Mouse (Mus musculus) stomach, postnatal 0 days (tissue): ENCODE data around the gene Pip4k2a. TPM values are rescaled to one million over a fixed set of nuclear protein-coding genes. Genes with fewer than 3 reads are reported as not detected.

ENCODE experiments used
- ATAC-seq: fragments of 200-750 bp; cut with Nextera tagmentation; 2 replicates; pipeline ENCODE4 v1.8.0; 2017; ENCODE audit not compliant: low FRiP score, low TSS enrichment
- DNase-seq: peaks from one replicate; pipeline ENCODE4 v3.0.0-alpha.2; 2016; ENCODE audit warnings: low spot score
- H3K27ac ChIP-seq: fragments of 300-500 bp; sonication (generic); replicated peaks from 2 replicates; pipeline ENCODE4 v1.5.1; 2014; ENCODE audit warnings: mild to moderate bottlenecking, control low read depth
- H3K27me3 ChIP-seq: fragments of 300-500 bp; sonication (generic); 2 replicates; pipeline ENCODE4 v1.6.1; 2014; ENCODE audit warnings: low read length; ENCODE audit not compliant: control insufficient read depth, insufficient read depth
- H3K36me3 ChIP-seq: fragments of 300-500 bp; sonication (generic); 2 replicates; pipeline ENCODE4 v1.6.1; 2014; ENCODE audit warnings: low read length, mixed read lengths; ENCODE audit not compliant: control insufficient read depth, insufficient read depth
- H3K4me1 ChIP-seq: fragments of 300-500 bp; sonication (generic); replicated peaks from 2 replicates; pipeline ENCODE4 v1.6.1; 2014; ENCODE audit warnings: antibody characterized with exemption; ENCODE audit not compliant: control insufficient read depth, insufficient read depth
- H3K4me2 ChIP-seq: fragments of 300-500 bp; sonication (generic); replicated peaks from 2 replicates; pipeline ENCODE4 v1.6.1; 2014; ENCODE audit warnings: low read depth, mild to moderate bottlenecking, control low read depth, moderate library complexity
- H3K4me3 ChIP-seq: fragments of 300-500 bp; sonication (generic); 2 replicates; pipeline ENCODE4 v1.5.1; 2014; ENCODE audit warnings: low read depth, low read length, control low read depth
- H3K9ac ChIP-seq: fragments of 300-500 bp; sonication (generic); 2 replicates; pipeline ENCODE4 v1.6.1; 2014; ENCODE audit warnings: mild to moderate bottlenecking, low read length, control low read depth, mixed read lengths
- H3K9me3 ChIP-seq: fragments of 300-500 bp; sonication (generic); 2 replicates; pipeline ENCODE4 v1.6.1; 2016; ENCODE audit warnings: low read length; ENCODE audit not compliant: control insufficient read depth
- CTCF ChIP-seq: IDR thresholded peaks from 2 replicates; pipeline ENCODE4 v1.5.1; 2016; ENCODE audit warnings: antibody characterized with exemption, low read depth, mild to moderate bottlenecking, moderate library complexity
- EP300 ChIP-seq: optimal IDR thresholded peaks from 2 replicates; pipeline ENCODE3; 2016; ENCODE audit warnings: antibody characterized with exemption
- WGBS: fragments of 180-500 bp; shearing (Covaris S2); extraction: QIAGEN DNeasy Blood & Tissue Kit; methylation state at CpG from one replicate; pipeline ENCODE4 v1.1.7; 2014; 5-methylcytosine and 5-hydroxymethylcytosine counted together
- polyA plus RNA-seq: library from polyadenylated mRNA; unstranded; fragments of >200 nt; fragmentation: Nextera tagmentation; extraction: Ambion mirVana; gene quantifications from 2 replicates; pipeline ENCODE4 v1.2.1, GENCODE M21; 2015

The Pip4k2a gene
- polyA plus RNA-seq, 1 experiment from 2014 or later, result 4.5 TPM

DNA sequence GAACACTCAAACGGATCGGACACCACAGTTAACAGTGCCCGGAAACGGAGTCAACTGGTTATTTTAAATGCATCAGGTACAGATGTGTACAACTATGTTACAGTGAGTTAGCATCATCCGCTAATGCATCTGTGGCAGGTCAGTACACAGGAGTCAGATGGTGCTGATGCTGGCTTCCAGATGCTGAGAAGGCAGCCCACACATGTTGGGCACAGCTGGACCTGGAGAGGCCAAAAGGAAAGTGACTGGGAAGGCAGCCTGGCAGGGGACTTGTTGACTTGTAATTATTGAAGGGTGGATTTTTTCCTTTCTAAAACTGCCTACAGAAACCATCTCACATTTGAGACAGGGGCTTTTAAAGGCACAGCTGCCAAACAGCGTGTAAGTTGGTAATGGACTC lies 155.4 kb downstream of the Pip4k2a start:
- Histone ChIP-seq H3K9me3 (no peaks in the 10 kb centered on the region), H3K27me3 (no peaks in the 10 kb centered on the region), H3K9ac (no peak overlapping the region), H3K4me3 (no peak overlapping the region), H3K4me1 (no peaks in the 10 kb centered on the region), H3K27ac (no peak overlapping the region), H3K4me2 (no peak overlapping the region), H3K36me3 (no peaks in the 10 kb centered on the region)
- TF ChIP-seq CTCF (no peak), EP300 (no peak)
- DNase-seq, result no peak
- WGBS, result 82% methylated on average over 6 of the region's 6 CpGs
- no peak for ATAC-seq

DNA sequence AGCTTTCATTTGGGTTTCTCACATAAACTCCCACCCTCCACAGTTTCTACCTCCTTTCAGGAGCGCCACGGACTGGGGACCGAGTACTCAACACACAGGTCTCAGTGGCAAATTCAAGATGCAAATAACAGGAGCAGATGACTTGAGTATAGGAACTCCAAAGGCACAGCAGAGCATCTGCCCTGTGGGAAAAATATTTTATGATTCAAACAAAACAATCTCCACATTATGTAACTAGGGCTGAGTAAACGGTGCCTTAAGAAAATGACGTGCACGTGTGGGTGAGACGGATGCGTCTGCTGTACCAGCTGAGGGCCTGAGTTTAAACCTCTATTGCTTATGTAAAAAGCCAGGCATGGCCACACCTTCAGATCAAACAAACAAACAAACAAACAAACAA lies 156.9 kb downstream of the Pip4k2a start:
- WGBS, result 81% methylated on average over 8 of the region's 8 CpGs

DNA sequence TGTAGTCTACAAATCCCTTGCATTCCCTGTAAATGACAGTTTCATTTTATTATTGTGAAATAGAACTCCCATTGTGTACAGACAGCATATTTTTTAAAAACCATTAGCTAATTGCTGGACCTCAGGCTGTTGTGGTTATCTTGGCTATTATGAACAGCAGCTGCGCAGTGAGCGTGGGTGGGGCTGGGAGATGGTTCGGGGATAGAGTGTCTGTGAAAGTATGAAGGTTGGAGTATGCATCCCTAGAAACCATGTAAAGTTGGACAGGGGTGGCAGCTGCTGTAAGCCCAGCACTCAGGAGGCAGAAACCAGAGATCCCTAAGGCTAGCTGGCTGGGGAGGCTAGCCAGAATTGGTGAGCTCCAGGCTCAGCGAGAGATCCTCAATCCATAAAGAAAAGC lies 158.4 kb downstream of the Pip4k2a start:
- H3K36me3 ChIP-seq, result no peaks in the 10 kb centered on the region
- no peak overlapping the region for H3K27ac ChIP-seq
- H3K27me3 ChIP-seq, result no peaks in the 10 kb centered on the region
- no peak overlapping the region for H3K4me2 ChIP-seq
- TF ChIP-seq CTCF, result no peak
- TF ChIP-seq EP300, result no peak
- WGBS, result 75% methylated on average over 4 of the region's 4 CpGs
- DNase-seq, result no peak
- no peaks in the 10 kb centered on the region for H3K9me3 ChIP-seq
- no peak overlapping the region for H3K9ac ChIP-seq
- no peaks in the 10 kb centered on the region for H3K4me1 ChIP-seq
- ATAC-seq, result no peak
- no peak overlapping the region for H3K4me3 ChIP-seq

More for the DNA sequence above, 156.9 kb downstream of the Pip4k2a start:
- H3K4me3 ChIP-seq, result no peak overlapping the region
- no peaks in the 10 kb centered on the region for H3K4me1 ChIP-seq
- TF ChIP-seq EP300 (no peak), CTCF (no peak)
- H3K36me3 ChIP-seq, result no peaks in the 10 kb centered on the region
- H3K27ac ChIP-seq, result no peak overlapping the region
- H3K9ac ChIP-seq, result no peak overlapping the region
- ATAC-seq (no peak), DNase-seq (no peak)
- no peak overlapping the region for H3K4me2 ChIP-seq
- no peaks in the 10 kb centered on the region for H3K9me3 ChIP-seq
- H3K27me3 ChIP-seq, result no peaks in the 10 kb centered on the region

DNA sequence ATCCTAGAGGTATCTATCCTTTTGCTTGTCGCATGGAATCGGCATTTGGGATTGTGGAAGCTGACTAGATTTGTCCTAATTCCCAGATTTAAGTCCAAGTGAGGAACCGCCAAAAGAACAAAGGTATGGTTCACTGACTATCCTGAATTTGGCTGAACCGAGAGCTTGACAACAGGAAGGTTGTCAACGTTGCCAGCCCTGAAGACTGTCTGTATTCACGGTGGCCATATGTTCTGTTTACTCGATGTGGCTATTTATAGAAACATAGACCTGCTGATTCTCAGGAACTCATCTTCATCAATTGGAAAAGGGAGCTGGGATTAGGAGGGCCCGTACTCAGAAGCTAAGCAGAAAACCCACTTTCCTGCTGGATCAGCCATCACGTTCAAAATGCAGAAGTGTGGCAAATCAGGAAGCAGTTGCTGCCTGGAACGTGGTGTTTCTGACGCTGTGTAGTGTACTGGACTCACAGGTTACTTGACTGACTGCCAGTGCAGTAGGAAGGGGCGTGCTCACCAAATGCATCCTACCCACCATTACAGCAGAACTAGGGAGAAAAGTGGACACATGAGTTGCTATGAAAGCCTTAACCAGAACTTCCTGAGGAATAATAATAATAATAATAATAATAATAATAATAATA lies 162.5 kb downstream of the Pip4k2a start:
- H3K27me3 ChIP-seq, result no peaks in the 10 kb centered on the region
- no peak overlapping the region for H3K27ac ChIP-seq
- no peaks in the 10 kb centered on the region for H3K36me3 ChIP-seq
- H3K4me1 ChIP-seq, result no peaks in the 10 kb centered on the region
- H3K9ac ChIP-seq, result no peak overlapping the region
- DNase-seq, result no peak
- no peak for TF ChIP-seq EP300
- no peak for TF ChIP-seq CTCF
- no peak overlapping the region for H3K4me3 ChIP-seq
- no peaks in the 10 kb centered on the region for H3K9me3 ChIP-seq
- no peak overlapping the region for H3K4me2 ChIP-seq
- no peak for ATAC-seq
- WGBS, result 83% methylated on average over 12 of the region's 12 CpGs

DNA sequence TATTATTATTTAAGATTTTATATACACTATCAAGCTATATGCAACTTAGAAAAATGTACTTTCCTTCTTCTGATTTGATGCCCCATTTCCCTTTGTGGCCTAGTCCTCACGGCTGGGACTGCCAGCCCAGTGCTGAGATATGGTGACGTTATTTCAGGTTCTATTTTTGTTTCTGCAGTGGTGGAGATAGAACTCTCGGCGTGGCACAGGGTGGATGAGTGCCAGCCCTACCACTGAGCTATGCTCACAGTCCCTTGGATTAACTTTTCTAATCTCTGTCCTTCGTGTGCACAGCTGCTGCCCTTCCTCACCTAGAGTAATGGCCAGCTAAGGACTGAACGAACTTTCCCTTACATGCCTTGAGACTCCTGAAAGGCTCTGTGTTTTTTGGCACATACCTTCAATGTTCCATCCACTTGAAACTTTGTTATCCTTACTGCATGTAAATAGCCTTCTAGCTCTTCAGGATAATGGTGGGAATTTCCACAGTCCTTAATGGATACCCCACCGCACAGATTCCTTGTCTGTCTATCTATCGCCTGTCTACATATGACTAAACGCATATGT lies 164.8 kb downstream of the Pip4k2a start:
- Histone ChIP-seq H3K36me3 (no peaks in the 10 kb centered on the region), H3K4me1 (no peaks in the 10 kb centered on the region), H3K9me3 (no peaks in the 10 kb centered on the region), H3K4me3 (no peak overlapping the region), H3K4me2 (no peak overlapping the region), H3K27me3 (no peaks in the 10 kb centered on the region), H3K9ac (no peak overlapping the region), H3K27ac (no peak overlapping the region)
- WGBS, result 70% methylated on average over 9 of the region's 9 CpGs
- DNase-seq (no peak), ATAC-seq (no peak)
- TF ChIP-seq CTCF (no peak), EP300 (no peak)

DNA sequence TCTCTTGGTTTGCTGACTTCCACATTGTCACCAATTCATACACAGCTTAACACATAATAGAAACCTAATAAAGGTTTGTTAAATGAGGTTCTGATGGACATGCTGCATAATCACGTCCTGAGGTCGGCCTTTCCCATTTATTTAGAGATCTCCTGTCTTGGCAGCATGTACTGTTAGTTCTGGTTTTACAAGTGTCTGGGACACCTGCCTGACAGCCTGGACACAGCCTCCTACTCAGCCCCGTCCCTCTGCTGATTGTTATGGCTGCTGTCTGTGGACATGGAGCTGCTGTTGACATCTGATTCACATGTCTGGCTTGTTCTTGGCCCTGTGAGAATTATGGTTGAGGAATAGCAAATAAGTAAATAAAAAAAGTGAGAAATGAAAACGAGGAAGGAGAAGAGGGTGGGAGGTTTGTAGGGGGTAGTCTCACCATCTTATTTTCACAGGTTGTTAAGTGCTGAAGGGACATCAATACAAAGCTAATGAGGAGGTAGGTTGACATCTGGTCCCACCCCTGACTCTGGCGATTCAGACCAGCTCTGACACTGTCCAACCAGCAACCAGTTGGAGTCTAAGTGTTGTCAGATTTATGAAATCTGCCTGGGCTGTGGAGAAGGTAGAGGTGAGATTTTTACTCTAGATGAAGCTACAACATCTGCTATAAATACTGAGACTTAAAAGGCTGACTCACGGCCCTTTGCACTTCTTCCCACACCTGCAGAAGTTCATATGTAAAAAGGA lies 166.7 kb downstream of the Pip4k2a start:
- 53% methylated on average over 6 of the region's 6 CpGs for WGBS
- no peak overlapping the region for H3K9ac ChIP-seq
- no peaks in the 10 kb centered on the region for H3K27me3 ChIP-seq
- TF ChIP-seq CTCF, result no peak
- no peak for TF ChIP-seq EP300
- no peaks in the 10 kb centered on the region for H3K36me3 ChIP-seq
- ATAC-seq (no peak), DNase-seq (no peak)
- H3K4me3 ChIP-seq, result no peak overlapping the region
- H3K4me1 ChIP-seq, result no peaks in the 10 kb centered on the region
- H3K9me3 ChIP-seq, result no peaks in the 10 kb centered on the region
- H3K4me2 ChIP-seq, result no peak overlapping the region
- H3K27ac ChIP-seq, result no peak overlapping the region
